Mouse (Mus musculus): Measurements from ENCODE around the gene Ppp1r14d. TPM values are rescaled to one million over a fixed set of nuclear protein-coding genes. Genes with fewer than 3 reads are reported as not detected.

Ppp1r14d gene
- total RNA-seq, 1 experiment from 2014 or later = not detected

DNA sequence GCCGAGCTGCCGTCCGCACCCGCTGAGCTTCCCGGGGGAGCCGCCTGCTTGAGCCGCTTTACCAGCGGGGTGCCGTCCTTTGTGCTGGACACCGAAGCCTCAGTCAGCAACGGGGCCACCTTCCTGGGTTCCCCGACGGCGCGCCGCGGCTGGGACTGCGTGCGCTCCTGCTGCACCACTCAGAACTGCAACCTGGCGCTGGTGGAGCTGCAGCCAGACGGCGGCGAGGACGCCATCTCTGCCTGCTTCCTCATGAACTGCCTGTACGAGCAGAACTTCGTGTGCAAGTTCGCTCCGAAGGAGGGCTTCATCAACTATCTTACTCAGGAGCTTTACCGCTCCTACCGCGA is 8.1 kb upstream of the Ppp1r14d start:
- peak; percentile 37; the same call in 1 of the 2 replicates for ATAC-seq (replicated peaks; ENCODE audit: low read depth, poor library complexity, severe bottlenecking)

DNA sequence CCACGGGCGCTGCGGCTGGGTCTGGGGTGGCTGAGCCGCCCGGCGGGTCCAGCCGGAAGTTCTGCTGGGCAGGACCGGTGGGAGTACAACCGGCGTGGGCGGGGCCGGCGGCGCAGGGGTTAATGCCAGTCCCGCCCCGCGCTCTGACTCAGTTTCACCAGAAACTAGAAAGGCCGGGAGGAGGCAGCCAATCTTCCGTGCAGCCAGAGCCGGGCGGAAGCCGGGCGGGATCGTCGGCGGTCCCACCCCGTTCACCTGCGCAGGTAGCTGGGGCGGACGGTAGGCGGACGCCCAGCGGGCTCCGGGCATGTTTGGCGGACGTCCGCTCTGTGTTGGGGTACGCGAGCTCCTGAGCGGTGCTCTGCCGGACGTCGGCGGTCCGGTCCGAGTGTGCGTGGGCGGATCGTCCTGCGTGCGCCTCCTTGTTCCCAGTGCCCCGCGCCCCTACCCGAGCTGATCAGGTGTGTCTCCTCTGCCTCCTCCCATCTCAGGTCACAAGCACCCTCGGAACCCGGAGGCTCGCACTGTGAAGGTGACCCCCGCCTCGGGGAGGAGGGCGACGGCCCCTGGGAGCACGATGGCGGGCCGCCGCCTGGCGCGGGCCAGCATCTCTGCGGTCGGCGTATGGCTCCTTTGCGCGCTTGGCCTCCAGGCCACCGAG is 7.6 kb upstream of the Ppp1r14d start, which contains the start of gene Spint1:
Gene Spint1, plus strand, starts transcription at position 153 of the 661 bp plus-strand sequence.
- ATAC-seq (replicated peaks; ENCODE audit: low read depth, poor library complexity, severe bottlenecking) = 0 out of 2 replicates have a peak, but pooled peaks have one; percentile 31

DNA sequence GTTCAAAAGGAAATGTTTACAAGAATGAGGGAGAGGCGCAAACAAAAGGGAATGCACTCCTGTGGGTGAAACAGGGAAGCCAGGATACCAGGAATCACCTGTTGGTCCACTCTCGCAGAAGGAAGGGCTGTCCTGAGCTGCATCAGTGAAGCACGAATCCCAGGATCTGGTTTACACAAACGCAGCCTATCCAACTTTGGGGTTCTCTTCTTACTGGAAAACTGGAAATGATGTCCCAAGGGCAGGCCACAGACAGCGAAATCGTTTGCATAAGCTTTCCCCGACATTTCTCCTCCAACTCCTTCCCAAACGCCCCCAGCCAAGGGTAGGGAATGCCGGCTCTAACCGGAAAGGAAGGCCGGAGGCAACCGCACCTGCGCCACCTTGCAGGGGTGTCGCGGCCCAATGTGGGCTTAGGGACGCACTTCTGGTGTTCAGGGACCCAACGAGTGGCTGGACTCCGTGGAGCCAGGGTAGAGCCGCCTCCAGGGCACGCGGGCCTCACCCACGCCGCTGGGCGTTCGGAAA is 7.0 kb upstream of the Ppp1r14d start:
- no peak for ATAC-seq (replicated peaks; ENCODE audit: low read depth, poor library complexity, severe bottlenecking)

GRCm38 (mm10) chr2:119209176-119209507 is 20.6 kb downstream of the Ppp1r14d start:
- ATAC-seq (replicated peaks; ENCODE audit: low read depth, poor library complexity, severe bottlenecking) = peak; percentile 12

GRCm38 (mm10) chr2:119208344-119209175 is 21.1 kb downstream of the Ppp1r14d start, which contains the start of the genes Zfyve19 and Dnajc17:
Gene Zfyve19, plus strand, starts transcription at chr2:119208617.
Gene Dnajc17, minus strand, starts transcription at chr2:119208795.
- ATAC-seq (replicated peaks; ENCODE audit: low read depth, poor library complexity, severe bottlenecking) = peak; percentile 93

DNA sequence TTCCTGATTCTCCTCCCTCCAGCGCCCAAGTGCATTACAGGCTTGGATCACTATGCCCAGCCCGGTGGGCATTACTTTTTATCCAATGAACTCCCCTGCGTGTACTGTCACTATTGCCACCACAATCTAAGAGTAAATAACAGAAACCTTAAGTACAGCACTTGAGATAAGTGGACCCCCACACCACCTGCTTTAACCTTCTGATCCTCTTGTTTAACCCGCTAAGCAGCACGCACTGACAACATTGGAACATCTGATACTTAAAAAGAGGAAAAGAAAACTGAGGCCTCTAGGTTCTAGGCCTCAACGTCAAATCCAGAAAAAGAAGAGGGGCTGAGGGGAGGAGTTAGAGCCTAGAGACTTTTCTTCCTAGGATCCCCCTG is 21.8 kb downstream of the Ppp1r14d start:
- ATAC-seq (replicated peaks; ENCODE audit: low read depth, poor library complexity, severe bottlenecking) = peak; percentile 24

DNA sequence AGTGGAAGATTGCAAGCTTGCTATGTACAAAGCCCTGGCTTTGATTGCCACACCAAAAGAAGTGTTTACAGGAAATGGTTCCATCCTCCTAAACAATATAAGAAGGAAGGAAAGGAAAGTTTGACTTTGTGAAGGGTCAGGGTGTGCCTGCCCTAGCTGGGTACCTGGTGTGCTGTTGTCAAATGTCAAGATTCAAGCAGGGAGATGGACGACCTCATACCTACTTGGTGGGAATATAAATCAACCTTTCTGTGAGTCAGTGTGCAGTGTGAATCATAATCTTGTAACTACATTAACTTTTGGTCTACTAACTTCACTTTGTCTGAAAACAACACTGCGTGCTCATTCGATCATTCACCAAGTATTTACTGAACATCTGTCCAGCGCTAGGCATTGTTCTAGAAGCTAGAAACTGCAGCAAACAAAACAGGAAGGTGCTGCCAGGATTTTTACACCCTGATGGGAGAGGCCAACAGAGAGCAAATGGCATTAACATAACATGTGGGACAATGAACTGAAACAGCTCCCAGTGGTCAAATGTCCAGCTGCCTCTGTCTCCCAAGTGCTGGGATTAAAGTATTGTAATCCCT is 25.7 kb downstream of the Ppp1r14d start:
- ATAC-seq (replicated peaks; ENCODE audit: low read depth, poor library complexity, severe bottlenecking) = no peak

GRCm38 (mm10) chr2:119202914-119203453 is 26.7 kb downstream of the Ppp1r14d start:
- ATAC-seq (replicated peaks; ENCODE audit: low read depth, poor library complexity, severe bottlenecking) = no peak

GRCm38 (mm10) chr2:119198934-119199333 is 30.8 kb downstream of the Ppp1r14d start:
- no peak for ATAC-seq (replicated peaks; ENCODE audit: low read depth, poor library complexity, severe bottlenecking)

DNA sequence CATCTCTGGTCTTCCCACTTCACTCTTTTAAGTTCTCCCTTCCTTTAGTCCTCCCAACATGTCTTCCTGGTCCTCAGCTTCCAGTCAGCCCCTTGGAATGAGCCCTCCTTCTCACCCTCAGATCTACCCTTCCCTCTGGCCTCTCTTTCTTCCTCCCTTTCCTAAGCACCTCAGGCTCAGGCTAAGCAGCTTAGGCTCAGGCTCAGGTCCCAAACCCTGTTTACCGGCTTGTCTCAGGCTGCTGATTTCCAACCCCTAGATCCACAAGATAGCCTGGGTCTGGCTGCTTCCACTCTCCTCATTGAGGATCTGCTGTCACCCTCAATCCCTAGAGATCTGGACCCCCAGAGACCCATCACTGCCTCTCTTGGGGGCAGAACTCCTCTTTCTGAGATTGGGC is 31.7 kb downstream of the Ppp1r14d start:
- no peak for ATAC-seq (replicated peaks; ENCODE audit: low read depth, poor library complexity, severe bottlenecking)

GRCm38 (mm10) chr2:119197493-119197892 is 32.2 kb downstream of the Ppp1r14d start:
- ATAC-seq (replicated peaks; ENCODE audit: low read depth, poor library complexity, severe bottlenecking) = no peak

- ATAC-seq (replicated peaks; ENCODE audit: low read depth, poor library complexity, severe bottlenecking) = peak; percentile 45
Measured at GRCm38 (mm10) chr2:119196316-119197108, 33.2 kb downstream of the Ppp1r14d start.

GRCm38 (mm10) chr2:119194140-119194539 is 35.6 kb downstream of the Ppp1r14d start:
- ATAC-seq (replicated peaks; ENCODE audit: low read depth, poor library complexity, severe bottlenecking) = no peak

- ATAC-seq (replicated peaks; ENCODE audit: low read depth, poor library complexity, severe bottlenecking) = no peak
Measured at GRCm38 (mm10) chr2:119190969-119191368, 38.7 kb downstream of the Ppp1r14d start.

GRCm38 (mm10) chr2:119189029-119189710 is 40.5 kb downstream of the Ppp1r14d start:
- peak; percentile 99 for ATAC-seq (replicated peaks; ENCODE audit: low read depth, poor library complexity, severe bottlenecking)

- no peak for ATAC-seq (replicated peaks; ENCODE audit: low read depth, poor library complexity, severe bottlenecking)
Measured at GRCm38 (mm10) chr2:119182914-119183313, 46.8 kb downstream of the Ppp1r14d start.

- ATAC-seq (replicated peaks; ENCODE audit: low read depth, poor library complexity, severe bottlenecking) = no peak
Measured at GRCm38 (mm10) chr2:119177384-119177939, 52.2 kb downstream of the Ppp1r14d start.

- ATAC-seq (replicated peaks; ENCODE audit: low read depth, poor library complexity, severe bottlenecking) = no peak
Measured at GRCm38 (mm10) chr2:119176761-119177160, 52.9 kb downstream of the Ppp1r14d start.

GRCm38 (mm10) chr2:119175614-119176013 is 54.1 kb downstream of the Ppp1r14d start:
- ATAC-seq (replicated peaks; ENCODE audit: low read depth, poor library complexity, severe bottlenecking) = no peak
